Mouse (Mus musculus) frontal cortex, postnatal 25 days (tissue): Measurements from ENCODE around the gene Aak1.
"Not testable (repeated sequence)": the region's sequence is repeated elsewhere in the genome, so short reads cannot be mapped to it uniquely, and the experiment has no call there.

Experiments used
- DNase-seq, 2 experiments: peaks; one replicate each; pipeline ENCODE4 v3.0.0; 2022; ENCODE audit warnings: low spot score in 2 of 2

Aak1 gene

DNA sequence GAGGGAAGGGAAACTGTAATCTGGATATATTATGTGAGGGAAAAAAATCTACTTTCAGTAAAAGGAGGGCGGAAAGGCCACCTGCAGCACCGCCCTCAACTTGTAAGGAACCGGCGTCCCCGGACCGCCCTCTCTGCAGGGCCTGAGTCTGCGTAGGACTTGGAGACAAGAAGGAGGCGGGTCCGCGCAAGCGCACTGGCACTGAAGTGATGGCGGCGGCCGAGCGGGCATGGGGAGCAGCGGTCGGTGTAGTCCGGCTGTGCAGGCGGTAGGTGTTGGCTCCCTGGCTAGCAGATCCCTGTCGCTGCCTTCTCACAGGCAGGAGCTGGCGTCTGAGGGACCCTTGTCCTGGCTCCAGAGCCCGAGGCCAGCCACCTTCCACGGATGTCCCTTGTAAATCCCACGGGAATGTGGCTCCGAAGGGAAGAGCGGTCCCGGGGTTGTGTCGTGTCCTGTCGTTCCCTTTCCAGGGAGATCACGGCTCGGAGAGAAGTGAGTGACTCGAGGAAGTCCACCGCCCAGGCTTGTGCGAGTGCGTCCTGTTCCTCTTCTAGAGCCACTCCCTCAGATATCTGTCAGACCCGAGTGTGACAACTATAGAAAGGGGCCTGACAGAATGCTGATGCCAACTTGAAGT lies 160.5 kb downstream of the Aak1 start:
- peak; percentile 89 to 93 for DNase-seq

DNA sequence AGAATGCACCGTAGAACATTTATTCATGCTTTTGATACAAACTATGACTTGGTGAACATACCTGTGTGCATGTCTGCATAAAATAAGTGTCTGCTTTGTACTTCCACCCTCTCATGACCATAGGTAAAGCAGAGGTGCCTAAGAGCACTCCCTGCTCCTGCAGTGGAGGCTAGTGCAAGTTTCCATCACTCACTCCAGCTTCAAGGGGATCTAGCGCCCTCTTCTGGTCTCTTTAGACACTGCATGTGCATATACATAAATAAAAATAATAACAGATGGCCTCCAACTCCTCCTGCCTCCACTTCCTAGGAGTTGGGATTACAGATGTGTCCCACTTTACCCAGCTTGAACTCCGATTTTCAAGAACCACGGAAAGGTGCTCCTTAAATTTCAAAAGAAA lies 167.6 kb downstream of the Aak1 start:
- no peak for DNase-seq

DNA sequence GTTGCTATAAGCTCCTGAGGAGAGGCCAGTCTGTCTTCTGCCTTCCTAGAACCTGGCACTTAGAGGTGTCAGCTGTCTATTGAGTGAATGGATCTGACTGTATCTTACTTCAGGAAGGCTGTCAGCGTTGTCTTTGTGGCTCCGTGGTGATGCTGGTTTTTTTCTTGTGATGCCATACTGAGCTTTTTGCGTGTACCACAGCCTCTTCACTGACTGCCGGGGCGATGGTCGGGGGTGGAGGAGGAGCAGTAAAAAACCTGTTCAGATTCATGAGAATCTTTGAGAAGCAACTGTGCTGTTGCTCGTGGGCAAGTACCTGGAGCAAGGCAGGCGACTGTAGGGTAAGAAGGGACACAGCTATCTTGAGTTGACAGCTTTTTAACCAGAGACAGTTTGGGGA lies 169.6 kb downstream of the Aak1 start:
- no peak for DNase-seq

DNA sequence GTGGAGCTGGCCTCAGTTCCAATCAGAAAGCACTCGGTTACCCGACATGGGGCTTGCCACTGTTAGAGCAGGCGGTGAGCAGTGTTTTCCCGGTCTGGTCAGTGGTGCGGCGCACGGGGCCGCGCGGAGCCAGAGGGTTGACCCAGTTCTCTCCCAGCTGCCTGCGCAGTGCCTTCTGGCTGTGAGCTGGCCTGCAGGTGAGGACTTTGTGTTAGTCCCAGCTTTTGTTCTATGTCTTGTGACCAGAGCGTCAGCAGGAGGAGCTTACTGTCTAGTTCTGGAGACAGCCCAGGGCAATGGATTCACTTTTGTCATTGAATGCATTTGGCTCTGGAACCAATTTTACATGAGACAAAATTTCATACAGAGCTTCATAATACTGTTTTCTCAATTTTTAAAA lies 172.5 kb downstream of the Aak1 start:
- no peak for DNase-seq

DNA sequence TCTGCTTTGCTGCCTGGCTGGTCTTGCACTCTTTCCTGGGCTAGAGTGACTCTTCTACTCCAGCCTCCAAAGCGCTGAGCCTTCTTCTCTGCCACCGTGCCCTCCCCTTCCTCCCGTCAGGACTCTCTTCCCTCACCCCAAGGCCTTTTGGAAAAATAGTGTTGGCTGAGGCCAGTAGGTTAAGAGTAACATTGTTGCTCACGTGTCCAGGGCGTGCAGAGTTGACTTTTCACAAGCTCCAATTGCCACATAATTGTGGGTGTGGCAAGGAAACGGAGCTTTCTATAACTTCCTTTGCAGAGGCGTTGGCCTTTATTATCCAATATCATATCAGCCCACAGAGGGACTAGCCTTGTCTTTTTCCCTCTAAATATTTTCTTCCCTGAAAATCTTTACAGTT lies 177.7 kb downstream of the Aak1 start:
- no peak for DNase-seq

DNA sequence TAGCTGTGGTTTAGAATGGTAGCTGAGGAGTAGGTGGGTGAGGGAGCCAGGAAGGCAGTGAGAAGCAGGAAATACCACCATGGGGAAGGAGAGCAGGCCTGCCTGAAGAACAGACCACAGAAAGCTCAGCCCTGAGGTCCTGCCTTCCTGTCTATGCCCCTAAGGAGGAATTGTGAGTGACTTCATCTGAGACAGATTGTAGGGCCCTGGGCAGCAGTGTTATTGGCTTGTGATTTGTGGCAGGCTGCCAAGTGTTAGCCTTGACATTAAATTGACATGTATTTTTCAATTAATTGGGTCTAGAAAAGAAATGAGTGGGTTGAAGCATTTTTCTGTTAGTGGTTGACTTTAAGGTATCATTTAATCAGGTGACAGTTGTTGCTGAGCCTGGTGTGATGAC lies 179.6 kb downstream of the Aak1 start:
- DNase-seq: no peak

DNA sequence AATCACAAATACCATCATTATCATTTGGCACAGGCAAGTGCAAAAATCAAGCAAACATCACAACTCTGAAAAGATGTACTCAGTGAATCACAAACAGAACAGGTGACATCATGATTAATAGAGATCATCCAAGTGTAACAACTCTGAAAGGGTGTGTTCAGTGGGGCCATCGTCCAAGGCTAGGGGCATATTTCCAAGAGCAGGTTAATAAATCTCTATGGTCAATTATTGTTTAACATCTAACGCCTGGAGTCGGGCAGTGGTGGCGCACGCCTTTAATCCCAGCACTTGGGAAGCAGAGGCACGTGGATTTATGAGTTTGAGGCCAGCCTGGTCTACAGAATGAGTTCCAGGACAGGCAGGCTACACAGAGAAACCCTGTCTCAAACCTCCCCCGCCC lies 182.0 kb downstream of the Aak1 start:
- DNase-seq: not testable (repeated sequence)

DNA sequence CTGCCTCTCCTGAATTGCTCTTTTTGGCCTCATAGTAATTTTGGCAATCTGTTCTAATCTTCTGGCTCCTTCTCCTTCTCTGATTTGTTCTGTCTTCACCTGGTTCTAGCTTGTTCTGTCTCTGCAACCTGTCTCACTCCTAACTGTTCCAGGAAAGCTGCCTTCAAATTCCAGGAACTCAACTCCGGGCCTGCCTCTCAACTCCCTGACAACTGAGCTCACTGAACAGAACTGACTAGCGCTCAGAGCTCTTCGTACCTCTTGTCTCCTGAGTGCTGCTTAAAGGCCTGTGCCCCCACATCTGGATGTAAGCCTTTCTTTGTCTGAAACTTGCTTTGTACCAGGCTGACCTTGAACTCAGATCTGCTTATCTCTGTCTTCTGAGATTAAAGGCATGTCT lies 183.1 kb downstream of the Aak1 start:
- no peak for DNase-seq

DNA sequence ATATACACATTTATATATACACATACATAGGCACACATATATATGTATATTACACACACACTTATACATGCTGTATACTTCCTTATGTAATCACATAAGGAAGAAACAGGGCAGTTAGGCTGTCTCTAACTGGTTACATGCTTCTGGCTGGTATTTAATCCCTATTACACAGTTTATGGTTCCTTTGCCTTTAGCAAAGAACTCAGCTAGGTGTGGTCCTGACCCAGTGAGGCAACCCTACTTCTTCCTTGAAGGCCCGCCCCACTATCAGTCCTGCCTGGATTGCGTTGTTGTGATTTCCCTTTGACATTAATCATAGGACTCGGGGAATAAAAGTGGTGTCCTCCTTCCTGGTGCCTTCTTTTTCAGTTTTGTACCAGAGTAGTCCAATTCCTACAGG lies 185.1 kb downstream of the Aak1 start:
- DNase-seq: no peak

DNA sequence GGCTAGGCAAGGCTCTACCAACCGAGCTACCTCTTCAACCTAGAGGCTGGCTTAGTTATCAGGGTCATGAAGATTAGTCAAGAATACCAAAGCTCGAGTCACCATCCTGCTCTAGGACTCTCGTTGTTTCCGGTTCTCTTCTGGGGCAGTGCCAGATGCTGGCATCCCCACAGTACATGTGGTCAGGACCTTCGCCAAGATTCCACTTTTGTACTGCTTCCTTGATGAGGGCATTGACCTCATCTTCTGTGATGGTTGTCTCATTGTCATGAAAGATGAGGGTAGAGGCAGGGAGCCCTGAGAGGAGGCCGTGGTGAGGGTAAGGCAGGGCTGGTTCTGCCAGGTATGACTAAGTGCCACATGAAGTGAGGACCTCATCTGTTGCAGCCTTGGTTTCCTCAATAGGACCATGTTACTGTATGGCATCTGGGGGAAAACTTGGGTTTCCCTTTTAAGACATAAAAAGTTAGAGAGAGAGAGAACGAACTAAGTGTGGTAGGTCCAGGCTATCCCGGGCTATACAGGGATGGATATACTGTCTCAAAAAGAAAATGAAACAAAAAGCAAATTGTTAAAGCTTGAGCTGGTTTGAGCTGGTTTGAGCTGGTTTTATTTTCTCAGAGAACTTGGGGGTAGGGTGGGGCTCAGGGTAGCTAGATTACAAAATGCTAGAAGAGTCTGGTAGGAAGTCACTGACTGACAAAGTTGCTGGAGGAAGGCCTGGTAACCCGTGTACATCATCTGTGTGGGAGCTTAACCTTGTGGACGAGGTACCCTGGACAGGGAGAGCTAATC lies 188.7 kb downstream of the Aak1 start:
- DNase-seq: no peak

DNA sequence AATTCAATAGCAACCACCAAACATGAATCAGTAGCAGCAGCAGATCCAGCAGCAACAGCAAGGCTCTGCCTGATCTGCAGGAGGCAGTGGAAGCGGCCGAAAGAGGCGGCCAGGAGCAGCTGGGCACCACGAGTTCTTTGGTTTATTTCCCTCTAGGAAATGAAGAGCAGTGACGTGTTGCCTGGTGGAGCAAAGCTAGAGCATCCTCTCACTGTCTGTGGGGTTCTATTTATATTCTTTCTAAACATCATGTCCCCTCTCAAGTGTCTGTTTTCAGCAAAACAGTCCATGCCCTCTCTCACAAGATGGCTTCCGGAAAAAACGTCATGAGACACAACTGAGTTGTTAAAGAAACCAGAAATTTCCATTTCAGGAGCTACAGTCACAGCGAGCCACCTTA lies 189.8 kb downstream of the Aak1 start:
- DNase-seq: no peak

DNA sequence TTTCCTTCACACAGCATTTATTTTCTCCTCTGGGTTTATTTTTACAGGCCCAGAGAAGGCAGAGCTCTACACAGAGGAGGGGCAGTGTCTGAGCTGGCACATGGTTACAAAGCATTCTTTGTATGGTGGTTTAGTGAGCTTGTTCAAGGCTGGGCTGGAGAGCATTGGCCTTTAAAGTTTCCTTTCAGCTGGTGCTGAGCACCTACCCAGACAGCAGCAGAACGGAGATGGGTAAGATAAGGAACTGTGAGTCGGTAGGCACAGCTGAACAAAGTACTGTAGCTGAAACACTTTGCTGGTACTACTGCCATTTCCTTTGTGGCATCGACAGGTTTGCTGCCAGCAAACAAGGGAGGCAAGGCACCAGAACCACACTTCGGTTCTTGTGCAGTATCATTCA lies 191.7 kb downstream of the Aak1 start:
- DNase-seq: no peak

DNA sequence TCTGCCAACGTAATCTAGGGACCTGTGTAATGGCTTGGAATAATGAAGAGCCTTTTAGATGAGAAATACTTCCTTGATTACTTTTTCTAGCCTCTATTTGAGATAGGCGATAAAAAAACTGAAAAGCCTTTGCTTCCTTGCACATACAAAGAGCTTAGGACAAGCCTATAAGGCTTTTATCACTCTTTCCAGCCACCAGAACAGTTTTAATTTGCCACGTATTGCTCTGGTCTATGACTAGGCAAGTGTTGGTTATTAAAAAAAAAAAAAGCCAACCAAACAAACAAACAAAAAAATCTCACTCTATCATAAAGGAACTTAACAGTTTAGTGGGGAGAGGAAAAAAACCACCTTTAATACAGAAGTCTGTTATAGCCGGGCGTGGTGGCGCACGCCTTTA lies 192.1 kb downstream of the Aak1 start:
- DNase-seq: no peak

DNA sequence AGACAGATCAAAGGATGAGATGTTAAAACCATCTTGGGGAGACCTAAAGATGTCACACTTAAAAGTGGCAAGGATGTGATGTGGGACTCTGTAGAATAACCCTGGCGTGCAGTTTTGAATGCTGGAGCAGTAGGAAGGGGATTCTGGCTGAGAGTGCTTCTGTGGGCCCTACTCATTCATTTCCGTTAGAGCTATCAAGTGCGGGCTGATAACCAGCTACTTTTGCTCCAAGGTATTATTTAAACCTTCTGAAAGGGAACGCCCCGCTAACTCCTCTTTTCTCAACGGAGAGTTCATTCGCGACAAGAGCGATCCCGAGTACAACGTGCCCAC lies 192.7 kb downstream of the Aak1 start:
- no peak for DNase-seq

DNA sequence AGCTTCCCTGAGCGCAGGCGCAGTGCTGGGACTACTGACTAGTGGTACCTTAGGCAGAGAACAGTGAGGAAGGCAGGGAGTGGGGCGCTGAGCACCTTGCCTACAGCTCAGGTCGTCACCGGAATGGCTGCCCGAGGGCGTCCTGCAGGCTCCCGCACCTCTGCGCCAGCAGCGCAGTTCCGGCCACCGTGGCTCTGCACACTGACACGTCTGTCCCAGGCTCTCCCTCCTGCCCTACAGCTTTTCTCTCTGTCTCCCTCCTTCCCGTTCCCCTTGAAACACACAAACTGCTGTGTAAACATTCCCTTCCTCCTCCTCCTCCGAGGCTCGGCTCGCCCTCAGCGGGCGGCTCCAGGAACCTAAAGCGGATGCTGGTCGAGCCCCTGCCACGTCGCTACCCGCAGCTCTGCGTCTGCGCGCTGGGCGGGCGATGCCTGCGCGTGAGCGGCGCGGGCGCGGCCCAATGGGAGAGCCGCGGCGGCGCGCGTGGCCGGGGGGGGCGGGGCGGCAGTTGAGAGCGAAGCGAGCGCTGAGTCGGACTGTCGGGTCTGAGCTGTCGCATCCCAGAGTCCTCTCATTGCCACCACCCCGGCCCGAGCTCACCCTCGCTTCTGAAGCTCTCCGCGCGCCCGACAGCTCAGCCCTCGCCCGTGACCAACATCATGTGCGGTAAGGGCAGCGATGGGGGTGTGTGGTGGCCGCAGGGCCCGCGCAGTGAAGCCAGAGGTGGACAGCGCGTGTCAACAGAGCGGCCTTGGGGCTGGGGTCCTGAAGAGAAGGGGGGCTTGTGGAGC lies 193.2 kb downstream of the Aak1 start, which contains the start of gene Gfpt1:
TSS of gene Gfpt1 (plus strand) at position 510 of the 794 bp plus-strand sequence.
- peak; percentile 89 to 92 for DNase-seq

DNA sequence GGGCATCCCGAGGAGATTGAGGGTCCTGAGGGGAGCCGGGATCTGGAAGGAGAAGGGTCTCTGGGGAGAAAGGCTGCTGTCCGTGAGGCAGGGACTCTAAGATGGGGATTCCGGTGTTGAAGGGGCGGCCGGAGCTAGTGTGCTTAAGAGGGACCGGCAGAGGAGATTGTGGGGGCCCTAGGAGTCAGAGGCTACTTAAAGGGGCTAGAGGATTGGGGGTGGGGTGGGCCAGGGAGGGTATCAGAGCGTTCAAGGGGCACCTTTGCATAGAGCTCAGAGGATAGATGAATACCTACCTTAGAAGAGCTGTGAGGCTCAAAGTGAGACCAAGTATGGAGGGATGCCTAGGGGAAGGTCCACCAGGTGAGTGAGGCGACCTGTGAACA lies 193.8 kb downstream of the Aak1 start:
- DNase-seq: no peak

DNA sequence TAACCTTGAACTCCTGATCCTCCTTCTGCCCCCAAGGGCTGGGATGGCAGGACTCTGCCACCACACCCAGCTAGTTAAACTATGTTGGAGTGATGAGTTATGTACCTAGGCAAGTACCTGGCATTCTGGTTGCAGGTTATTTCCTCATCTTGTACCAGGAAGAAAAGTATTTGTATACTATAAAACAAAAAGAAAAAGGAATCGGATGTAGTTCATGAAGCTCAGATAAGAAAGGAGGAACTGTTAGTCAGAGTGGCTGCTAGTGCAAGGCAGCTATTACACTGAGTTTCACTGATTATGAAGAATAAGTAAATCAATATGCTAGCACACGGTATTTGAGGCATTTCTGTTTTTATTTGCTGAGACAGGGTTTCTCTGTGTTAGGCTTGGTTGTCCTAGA lies 195.6 kb downstream of the Aak1 start:
- no peak for DNase-seq

DNA sequence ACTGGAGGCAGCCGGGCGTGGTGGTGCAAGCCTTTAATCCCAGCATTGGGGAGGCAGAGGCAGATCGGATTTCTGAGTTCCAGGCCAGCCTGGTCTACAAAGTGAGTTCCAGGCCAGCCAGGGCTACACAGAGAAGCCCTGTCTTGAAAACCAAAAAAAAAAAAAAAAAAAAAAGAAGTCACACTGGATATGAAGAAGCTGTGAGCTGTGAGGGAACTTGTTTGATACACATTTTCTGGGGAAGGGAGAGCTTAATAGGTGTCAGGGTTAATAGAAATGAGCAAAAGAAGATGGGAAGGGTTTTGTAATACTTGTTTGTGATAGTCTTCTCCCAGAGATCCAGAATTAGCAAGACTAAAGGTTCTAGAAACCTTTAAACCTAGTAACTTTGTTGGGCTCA lies 196.2 kb downstream of the Aak1 start:
- DNase-seq: no peak

DNA sequence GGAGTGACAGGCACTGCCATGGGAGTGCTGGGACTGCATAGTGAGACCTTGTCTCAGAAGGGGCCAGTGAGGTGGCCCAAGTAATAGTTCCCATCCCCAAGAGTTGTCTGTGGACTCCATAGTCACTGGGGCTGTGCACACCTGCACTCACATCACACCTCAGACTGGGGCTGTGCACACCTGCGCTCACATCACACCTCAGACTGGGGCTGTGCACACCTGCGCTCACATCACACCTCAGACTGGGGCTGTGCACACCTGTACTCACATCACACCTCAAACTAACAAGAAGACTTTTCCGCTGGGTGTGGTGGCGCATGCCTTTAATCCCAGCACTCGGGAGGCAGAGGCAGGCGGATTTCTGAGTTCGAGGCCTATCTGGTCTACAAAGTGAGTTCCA lies 199.4 kb downstream of the Aak1 start:
- DNase-seq: not testable (repeated sequence)

DNA sequence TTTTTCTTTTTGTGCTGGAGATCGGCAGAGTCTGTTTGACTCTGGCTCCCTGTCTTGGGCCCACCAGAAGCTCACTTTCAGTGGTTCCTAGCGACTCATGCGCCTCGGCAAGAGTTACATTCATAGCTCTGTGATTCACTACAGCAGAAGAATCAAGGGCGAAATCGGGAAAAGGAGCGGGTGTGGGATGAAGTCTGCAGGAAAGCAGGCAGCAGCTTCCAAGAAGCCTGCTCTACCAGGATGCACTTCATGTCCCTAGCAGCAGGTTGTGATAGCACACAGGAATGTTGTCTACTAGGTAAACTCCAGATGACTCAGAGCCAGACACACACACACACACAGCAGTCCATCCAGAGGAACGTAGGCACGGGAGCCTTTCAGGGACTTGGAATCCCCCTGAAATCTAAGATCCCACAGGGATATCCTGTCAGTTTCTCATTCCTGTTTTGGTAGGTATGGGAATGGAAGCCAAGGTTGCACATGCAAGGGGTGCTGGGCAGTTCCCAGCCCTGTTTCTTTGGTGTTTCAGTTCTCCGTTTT lies 202.6 kb downstream of the Aak1 start:
- DNase-seq: peak in 1 of 2 experiments; percentile 14
